Mouse (Mus musculus): ENCODE measurements around the gene Dcdc2c. TPM values are rescaled to one million over a fixed set of nuclear protein-coding genes. Genes with fewer than 3 reads are reported as not detected.

Dcdc2c gene
- polyA plus RNA-seq, 1 experiment from 2014 or later: not detected

DNA sequence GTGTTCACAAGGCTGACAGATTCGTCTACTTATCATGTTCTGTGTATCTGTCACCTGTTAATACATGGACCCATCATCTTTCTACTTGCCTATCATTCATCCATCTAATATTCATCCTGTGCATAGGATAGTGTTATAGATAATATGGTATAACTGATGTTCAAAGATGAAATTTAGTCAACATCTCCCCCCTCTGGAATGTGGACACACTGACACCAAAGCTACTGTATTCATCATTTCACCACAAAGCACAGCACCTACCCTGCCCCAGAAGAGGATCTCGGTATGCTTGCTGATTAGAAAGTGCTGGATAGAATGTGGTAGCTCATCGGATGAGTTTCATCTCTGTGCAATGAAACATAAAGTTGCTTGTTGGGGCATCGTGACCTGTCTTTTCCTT lies 135.2 kb downstream of the Dcdc2c start:
- Histone ChIP-seq H3K4me3 (replicated peaks; ENCODE audit: low read length) (no peak overlapping the region), H3K27ac (ENCODE audit: low read length) (no peak overlapping the region), H3K36me3 (ENCODE audit: control insufficient read depth, insufficient read depth) (no peaks in the 10 kb centered on the region), H3K4me2 (ENCODE audit: low read length) (no peak overlapping the region), H3K27me3 (replicated peaks; ENCODE audit: control insufficient read depth, insufficient read depth, low read length) (no peaks in the 10 kb centered on the region), H3K9ac (replicated peaks; ENCODE audit: low read depth, low read length) (no peak overlapping the region), H3K4me1 (replicated peaks; ENCODE audit: control insufficient read depth, insufficient read depth, low read length) (no peaks in the 10 kb centered on the region), H3K9me3 (ENCODE audit: control insufficient read depth, low read length) (peaks cover 5% of the 10 kb centered on the region)
- no peak for ATAC-seq
- WGBS: 76% methylated on average over 4 of the region's 4 CpGs

DNA sequence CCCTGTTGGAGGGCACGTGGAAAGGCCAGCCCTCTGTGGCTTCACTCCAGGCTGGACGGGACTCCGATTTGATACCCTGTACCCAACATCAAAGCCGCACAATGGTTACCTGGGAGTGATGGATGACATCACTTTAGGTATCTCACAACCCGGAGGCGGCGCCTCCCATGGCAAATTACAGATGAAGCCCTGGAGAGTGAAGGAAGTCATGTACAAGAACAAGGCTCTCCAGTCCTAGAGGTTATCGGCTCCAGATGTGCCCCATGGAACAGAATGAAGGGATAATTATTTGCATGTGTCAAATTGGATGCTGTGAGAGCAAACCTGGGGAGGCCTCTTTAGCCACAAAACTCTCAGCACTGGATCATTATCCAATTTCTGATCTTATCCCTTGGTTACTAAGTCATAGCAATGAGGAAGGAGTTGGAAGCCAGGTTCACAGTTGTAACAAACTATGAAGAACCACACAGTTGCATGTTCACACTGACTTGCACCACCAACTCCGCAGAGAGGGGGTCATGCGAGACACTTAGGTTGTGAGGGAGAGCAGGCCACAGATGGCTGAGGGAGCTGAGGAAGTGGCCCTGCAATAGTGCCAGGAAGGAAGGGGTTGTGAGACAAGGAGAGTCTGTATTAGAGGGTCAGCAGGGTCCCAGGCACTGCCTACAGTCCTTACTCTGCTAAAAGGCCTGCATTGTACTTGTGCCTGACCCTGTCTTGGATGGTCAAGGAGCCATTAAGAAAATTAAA lies 144.4 kb downstream of the Dcdc2c start:
- H3K36me3 ChIP-seq (ENCODE audit: control insufficient read depth, insufficient read depth): no peaks in the 10 kb centered on the region
- H3K4me3 ChIP-seq (replicated peaks; ENCODE audit: low read length): no peak overlapping the region
- WGBS: 92% methylated on average over 10 of the region's 10 CpGs
- peaks cover 9% of the 10 kb centered on the region for H3K9me3 ChIP-seq (ENCODE audit: control insufficient read depth, low read length)
- no peak for ATAC-seq
- H3K4me1 ChIP-seq (replicated peaks; ENCODE audit: control insufficient read depth, insufficient read depth, low read length): no peaks in the 10 kb centered on the region
- no peak overlapping the region for H3K9ac ChIP-seq (replicated peaks; ENCODE audit: low read depth, low read length)
- H3K27ac ChIP-seq (ENCODE audit: low read length): no peak overlapping the region
- H3K4me2 ChIP-seq (ENCODE audit: low read length): no peak overlapping the region
- H3K27me3 ChIP-seq (replicated peaks; ENCODE audit: control insufficient read depth, insufficient read depth, low read length): no peaks in the 10 kb centered on the region; the same call in 1 of the 2 replicates

DNA sequence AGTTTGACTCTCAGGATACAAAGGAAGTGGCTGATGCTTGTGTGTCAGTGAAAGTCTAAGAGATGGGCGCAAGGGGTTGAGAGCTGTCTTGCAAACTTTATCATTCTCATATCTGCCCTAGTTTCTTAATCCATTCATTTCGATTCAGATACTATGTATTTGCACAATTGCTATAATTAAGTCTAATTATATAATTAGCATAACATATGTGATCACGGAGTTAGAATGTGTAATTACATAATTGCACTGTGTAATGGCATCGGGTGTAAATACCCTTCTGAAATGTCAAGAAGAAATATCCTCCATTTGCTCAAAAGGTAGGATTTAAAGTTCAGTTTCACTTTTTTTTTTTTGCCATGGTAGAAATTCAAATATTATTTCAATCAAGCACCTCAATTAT lies 149.9 kb downstream of the Dcdc2c start:
- Histone ChIP-seq H3K4me1 (replicated peaks; ENCODE audit: control insufficient read depth, insufficient read depth, low read length) (peaks cover 8% of the 10 kb centered on the region), H3K4me3 (replicated peaks; ENCODE audit: low read length) (no peak overlapping the region), H3K9ac (replicated peaks; ENCODE audit: low read depth, low read length) (no peak overlapping the region), H3K27ac (ENCODE audit: low read length) (no peak overlapping the region), H3K27me3 (replicated peaks; ENCODE audit: control insufficient read depth, insufficient read depth, low read length) (no peaks in the 10 kb centered on the region; the same call in 1 of the 2 replicates), H3K9me3 (ENCODE audit: control insufficient read depth, low read length) (no peaks in the 10 kb centered on the region), H3K4me2 (ENCODE audit: low read length) (no peak overlapping the region), H3K36me3 (ENCODE audit: control insufficient read depth, insufficient read depth) (no peaks in the 10 kb centered on the region)
- no peak for ATAC-seq
- 42% methylated on average over 4 of the region's 4 CpGs for WGBS

DNA sequence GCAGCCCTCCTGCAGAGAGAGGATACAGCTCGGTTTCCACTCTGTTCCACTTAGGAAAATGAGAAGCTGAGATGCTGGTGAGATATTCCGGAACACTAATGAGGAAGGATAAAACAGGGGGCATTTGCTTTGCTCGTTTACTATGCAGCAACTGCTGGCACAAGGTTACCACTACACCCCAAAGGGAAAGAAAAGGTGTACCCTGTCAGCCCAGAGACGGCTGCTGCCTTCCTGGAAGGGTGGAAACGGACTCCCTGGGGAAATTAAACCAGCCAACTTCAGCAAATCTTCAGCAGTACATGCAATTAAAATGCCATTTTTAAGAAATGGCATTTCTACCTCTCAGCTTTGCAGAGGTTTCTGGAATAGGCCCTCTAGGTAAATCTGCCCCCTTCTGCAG lies 150.8 kb downstream of the Dcdc2c start:
- H3K4me2 ChIP-seq (ENCODE audit: low read length): no peak overlapping the region
- 45% methylated on average over 5 of the region's 5 CpGs for WGBS
- no peaks in the 10 kb centered on the region; the same call in 1 of the 2 replicates for H3K27me3 ChIP-seq (replicated peaks; ENCODE audit: control insufficient read depth, insufficient read depth, low read length)
- H3K36me3 ChIP-seq (ENCODE audit: control insufficient read depth, insufficient read depth): no peaks in the 10 kb centered on the region
- no peak overlapping the region for H3K9ac ChIP-seq (replicated peaks; ENCODE audit: low read depth, low read length)
- H3K4me1 ChIP-seq (replicated peaks; ENCODE audit: control insufficient read depth, insufficient read depth, low read length): peaks cover 8% of the 10 kb centered on the region
- H3K27ac ChIP-seq (ENCODE audit: low read length): no peak overlapping the region
- H3K4me3 ChIP-seq (replicated peaks; ENCODE audit: low read length): no peak overlapping the region
- no peaks in the 10 kb centered on the region for H3K9me3 ChIP-seq (ENCODE audit: control insufficient read depth, low read length)
- ATAC-seq: no peak

DNA sequence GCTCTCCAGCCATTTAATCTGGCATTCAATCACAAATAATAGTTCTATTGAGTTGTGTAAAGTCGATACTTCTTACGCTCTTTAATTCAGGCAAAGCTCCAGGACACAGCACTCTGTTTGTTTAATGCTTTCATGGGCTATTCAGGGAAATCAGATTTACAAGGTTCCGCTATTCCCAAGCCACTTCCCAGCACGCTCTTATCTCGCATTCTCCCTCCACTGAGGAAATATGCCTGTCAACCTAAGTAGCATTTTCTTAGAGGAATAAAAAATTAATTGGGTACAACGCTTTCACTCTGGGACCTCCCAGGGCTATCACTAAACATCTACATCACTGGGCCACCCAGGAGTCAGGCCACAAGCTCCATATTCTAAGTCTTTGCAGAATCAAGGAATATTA lies 160.1 kb downstream of the Dcdc2c start:
- 10% methylated on average over 6 of the region's 6 CpGs for WGBS
- Histone ChIP-seq H3K36me3 (ENCODE audit: control insufficient read depth, insufficient read depth) (no peaks in the 10 kb centered on the region), H3K4me1 (replicated peaks; ENCODE audit: control insufficient read depth, insufficient read depth, low read length) (peaks cover 7% of the 10 kb centered on the region), H3K9ac (replicated peaks; ENCODE audit: low read depth, low read length) (no peak overlapping the region), H3K27me3 (replicated peaks; ENCODE audit: control insufficient read depth, insufficient read depth, low read length) (no peaks in the 10 kb centered on the region), H3K4me2 (ENCODE audit: low read length) (no peak overlapping the region), H3K4me3 (replicated peaks; ENCODE audit: low read length) (no peak overlapping the region), H3K9me3 (ENCODE audit: control insufficient read depth, low read length) (no peaks in the 10 kb centered on the region), H3K27ac (ENCODE audit: low read length) (no peak overlapping the region)
- no peak; the same call in 1 of the 2 replicates for ATAC-seq

Other genes starting within 250 kb of the Dcdc2c start
- 0.15 and 0.48 TPM in 2 replicates for gene Allc, start 30.1 kb upstream of the Dcdc2c start, polyA plus RNA-seq (2015; fragmentation: Nextera tagmentation; extraction: Ambion mirVana)
- gene Colec11, start 71.0 kb upstream of the Dcdc2c start, polyA plus RNA-seq (2015; fragmentation: Nextera tagmentation; extraction: Ambion mirVana): 0.34 and 0.60 TPM in 2 replicates
- gene Rps7, start 83.6 kb upstream of the Dcdc2c start, polyA plus RNA-seq (2015; fragmentation: Nextera tagmentation; extraction: Ambion mirVana): 419 and 461 TPM in 2 replicates
- 27.9 and 30.6 TPM in 2 replicates for gene Rnaseh1, start 97.2 kb upstream of the Dcdc2c start, polyA plus RNA-seq (2015; fragmentation: Nextera tagmentation; extraction: Ambion mirVana)
- 40.4 and 44.3 TPM in 2 replicates for gene Adi1, start 122.8 kb upstream of the Dcdc2c start, polyA plus RNA-seq (2015; fragmentation: Nextera tagmentation; extraction: Ambion mirVana)
- gene Trappc12, start 198.1 kb upstream of the Dcdc2c start, polyA plus RNA-seq (2015; fragmentation: Nextera tagmentation; extraction: Ambion mirVana): 47.0 and 50.0 TPM in 2 replicates
- 75.9 and 79.3 TPM in 2 replicates for gene Eipr1, start 199.4 kb upstream of the Dcdc2c start, polyA plus RNA-seq (2015; fragmentation: Nextera tagmentation; extraction: Ambion mirVana)